Mouse (Mus musculus) testis, adult 2 months (tissue): ENCODE results near the gene Tjp3.
A peak's percentile ranks its signal among the peaks of the same experiment; 100 is the strongest.

Source experiments
- CTCF ChIP-seq: fragments of 200-500 bp; IDR thresholded peaks from 2 replicates; pipeline ENCODE4 v1.5.1; 2012; ENCODE audit warnings: low read depth, mild to moderate bottlenecking, inconsistent platforms, low read length, moderate library complexity; ENCODE audit not compliant: control insufficient read depth, insufficient read depth, insufficient replicate concordance
- POLR2A ChIP-seq: fragments of 200-500 bp; IDR thresholded peaks from 2 replicates; pipeline ENCODE4 v1.6.1; 2012; ENCODE audit warnings: low read depth, mild to moderate bottlenecking, inconsistent platforms, low read length, moderate library complexity; ENCODE audit not compliant: control insufficient read depth

DNA sequence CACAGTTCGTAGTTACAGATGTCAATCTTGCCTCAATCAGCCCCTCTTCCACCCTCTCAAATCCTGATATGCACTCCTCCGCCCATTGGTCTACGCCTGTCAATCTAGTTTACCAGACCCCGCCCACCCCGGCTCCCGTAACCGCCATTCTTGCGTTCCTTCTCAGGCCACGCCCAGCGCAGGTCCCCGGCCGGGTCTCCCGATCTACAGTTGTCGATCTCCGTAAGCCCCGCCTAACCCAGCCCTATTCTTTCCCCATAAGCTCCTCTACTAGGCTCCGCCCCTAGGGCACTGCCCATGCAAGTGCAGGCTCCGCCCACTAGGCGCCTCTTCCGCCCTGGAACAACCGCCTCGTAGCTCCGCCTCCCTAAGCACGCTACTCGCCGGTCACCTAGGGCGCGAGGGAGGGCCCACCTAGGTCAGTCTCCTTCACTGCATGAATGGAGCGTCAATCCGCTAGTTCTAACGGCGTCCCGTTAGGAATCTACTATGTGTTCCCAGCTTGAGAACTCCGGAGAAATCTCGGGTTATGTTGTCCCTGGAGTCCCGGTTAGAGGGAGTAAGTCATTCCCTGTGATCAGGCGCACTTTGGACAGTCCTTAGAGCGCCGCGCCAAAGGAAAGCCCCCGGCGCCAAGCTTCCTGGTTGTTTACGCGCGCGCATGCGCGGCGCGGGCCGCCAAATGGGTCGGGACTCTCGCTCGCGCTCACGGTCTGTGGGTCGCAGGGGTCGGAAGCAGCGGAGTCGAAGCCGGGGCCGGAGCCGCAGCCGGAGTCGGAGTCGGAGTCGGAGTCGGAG lies 29.4 kb upstream of the Tjp3 start, which contains the start of gene Cactin:
- TF ChIP-seq CTCF: 0 out of 2 replicates have a peak, but pooled peaks have one; percentile 1
- TF ChIP-seq POLR2A: peak; percentile 65; the same call in 1 of the 2 replicates
